Mouse (Mus musculus) cortical plate, adult 2 months (tissue): ENCODE results near the gene Gpr137. TPM values are rescaled to one million over a fixed set of nuclear protein-coding genes. Genes with fewer than 3 reads are reported as not detected.
"Not testable (repeated sequence)": the region's sequence is repeated elsewhere in the genome, so short reads cannot be mapped to it uniquely, and the experiment has no call there.

Experiments used
- H3K27ac ChIP-seq: fragments of 200-500 bp; 2 replicates; pipeline ENCODE4 v1.5.1; 2012; ENCODE audit warnings: low read length, control low read depth, inconsistent platforms; ENCODE audit not compliant: insufficient read depth
- H3K4me1 ChIP-seq: fragments of 200-500 bp; 2 replicates; pipeline ENCODE4 v1.6.1; 2011; ENCODE audit warnings: low read length; ENCODE audit not compliant: control insufficient read depth, insufficient read depth
- H3K4me3 ChIP-seq: fragments of 200-500 bp; 2 replicates; pipeline ENCODE4 v1.5.1; 2011; ENCODE audit warnings: mild to moderate bottlenecking, low read length, control low read depth; ENCODE audit not compliant: insufficient read depth
- CTCF ChIP-seq: fragments of 200-500 bp; IDR thresholded peaks from 2 replicates; pipeline ENCODE4 v1.5.1; 2011; ENCODE audit warnings: mild to moderate bottlenecking, control low read depth, low read length; ENCODE audit not compliant: insufficient read depth; ENCODE audit errors: extremely low read depth
- POLR2A ChIP-seq: fragments of 200-500 bp; IDR thresholded peaks from 2 replicates; pipeline ENCODE4 v1.6.1; 2011; ENCODE audit warnings: mild to moderate bottlenecking, low read length, control low read depth; ENCODE audit not compliant: insufficient read depth; ENCODE audit errors: extremely low read depth
- polyA plus RNA-seq: library from polyadenylated mRNA; depleted of rRNA; stranded (reverse); fragments of >200 nt; gene quantifications from 2 replicates; pipeline ENCODE4 v1.2.3, GENCODE M21; 2012; rRNA removed

Gene Gpr137
- polyA plus RNA-seq, result 117 and 121 TPM in 2 replicates

DNA sequence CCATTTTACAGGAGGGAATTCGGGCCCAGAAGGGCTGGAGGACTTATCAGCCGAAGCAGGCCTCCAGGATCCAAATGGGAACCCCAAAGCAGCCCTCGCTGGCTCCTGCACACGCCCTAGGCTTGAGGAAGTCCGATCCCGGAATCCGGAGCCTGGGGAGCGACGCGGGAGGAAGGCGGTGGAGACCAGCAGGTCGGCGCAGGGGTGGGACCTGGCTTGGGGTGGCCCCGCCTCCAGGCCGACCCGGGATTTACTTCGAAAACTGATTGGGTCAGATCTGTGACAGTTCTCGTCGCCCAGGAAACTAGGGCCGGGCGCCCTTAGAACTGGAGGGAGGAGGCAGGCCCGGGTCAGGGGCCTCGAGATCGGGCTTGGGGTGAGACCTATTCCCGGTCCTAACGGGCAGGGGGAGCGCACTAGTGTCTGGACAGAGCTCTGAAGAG lies at the start of gene Gpr137:
TSS of gene Gpr137 (minus strand) at position 232 of the 443 bp plus-strand sequence.
- Histone ChIP-seq H3K27ac (peak within 1 kb of the TSS; percentile 90), H3K4me3 (peak within 1 kb of the TSS; percentile 96), H3K4me1 (no peaks in the 10 kb centered on the region)
- TF ChIP-seq POLR2A (peak; percentile 62; the same call in 1 of the 2 replicates), CTCF (no peak)

- not testable (repeated sequence) for H3K4me1 ChIP-seq, H3K4me3 ChIP-seq, H3K27ac ChIP-seq
These were observed 48.9 kb upstream of the Gpr137 start for GRCm38 (mm10) chr19:6991166-6991565.

GRCm38 (mm10) chr19:6990712-6991111 lies 48.4 kb upstream of the Gpr137 start:
- Histone ChIP-seq H3K27ac (no peak overlapping the region), H3K4me3 (no peak overlapping the region), H3K4me1 (0 out of 2 replicates have a peak, but pooled peaks cover 2% of the 10 kb centered on the region)
- TF ChIP-seq POLR2A, result no peak
- TF ChIP-seq CTCF, result no peak

DNA sequence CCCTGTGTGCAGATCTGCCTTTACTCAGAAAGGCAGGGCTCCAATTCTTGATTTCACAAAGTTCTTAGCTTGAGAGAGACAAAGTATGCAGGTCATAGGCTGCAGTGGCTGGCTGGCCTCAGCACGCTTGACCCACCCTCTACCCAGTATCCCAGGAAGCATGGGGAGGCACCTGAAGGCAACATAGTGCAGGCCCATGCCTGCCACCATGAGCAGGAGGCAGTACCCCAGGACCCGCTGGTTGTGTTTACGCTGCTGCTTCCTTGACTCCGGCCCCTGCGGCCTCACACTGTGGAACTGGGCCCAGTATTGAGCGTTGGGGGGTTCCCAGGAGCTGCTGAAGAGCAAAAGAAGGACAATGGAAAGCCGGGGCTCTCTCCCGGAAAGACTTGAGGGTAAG lies 47.0 kb upstream of the Gpr137 start:
- Histone ChIP-seq H3K27ac (no peak overlapping the region), H3K4me1 (0 out of 2 replicates have a peak, but pooled peaks cover 2% of the 10 kb centered on the region), H3K4me3 (no peak overlapping the region)
- TF ChIP-seq CTCF, result no peak
- TF ChIP-seq POLR2A, result no peak

GRCm38 (mm10) chr19:6987904-6988285 lies 45.6 kb upstream of the Gpr137 start:
- peak overlapping the region; percentile 80 for H3K4me3 ChIP-seq
- peak overlapping the region; percentile 78 for H3K27ac ChIP-seq
- TF ChIP-seq CTCF, result no peak
- no peak for TF ChIP-seq POLR2A
- H3K4me1 ChIP-seq, result 0 out of 2 replicates have a peak, but pooled peaks cover 2% of the 10 kb centered on the region

DNA sequence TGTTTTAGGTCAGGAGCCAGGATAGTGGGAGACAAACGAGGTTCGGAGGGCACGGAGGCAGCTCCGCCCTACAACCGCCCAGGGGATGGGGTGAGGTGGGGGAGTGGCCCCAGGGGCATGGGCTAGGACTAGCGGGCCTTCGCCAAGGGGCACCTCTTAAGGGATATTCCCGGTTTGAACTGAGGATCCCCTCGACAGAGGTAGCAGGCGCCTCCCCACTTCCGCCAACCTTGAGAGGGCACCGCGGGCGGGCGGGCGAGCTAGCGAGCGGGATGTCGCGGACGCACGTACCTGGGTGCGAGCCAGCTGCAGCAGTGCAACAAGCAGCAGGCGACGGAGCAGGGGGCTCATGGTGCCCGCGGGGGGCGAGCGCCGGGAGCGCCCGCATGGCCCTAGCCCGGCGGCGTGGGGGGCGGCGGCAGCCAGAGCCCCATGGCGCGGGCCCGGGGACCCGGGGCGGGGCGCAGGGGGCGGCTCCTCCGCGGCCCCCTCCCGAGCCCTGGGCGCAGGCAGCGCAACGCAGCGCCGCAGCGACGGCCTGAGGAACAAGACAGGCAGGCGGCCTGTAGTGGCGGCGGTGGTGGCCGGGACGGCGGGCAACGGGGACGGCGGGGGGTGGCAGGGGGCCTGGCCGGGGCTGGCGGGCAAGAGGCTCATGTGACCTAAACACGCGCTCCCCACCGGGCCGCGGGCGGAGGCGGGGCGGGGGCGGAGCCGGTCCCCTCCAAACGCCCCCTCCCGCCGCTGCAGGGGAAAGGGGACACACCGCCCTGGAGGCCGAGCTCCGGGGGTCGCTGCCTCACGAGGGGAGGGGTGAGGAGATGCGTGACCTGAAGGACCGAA lies 45.0 kb upstream of the Gpr137 start, which contains the start of gene Vegfb:
TSS of gene Vegfb (minus strand) at position 591 of the 843 bp plus-strand sequence.
- Histone ChIP-seq H3K4me3 (peak within 1 kb of the TSS; percentile 80), H3K27ac (peak within 1 kb of the TSS; percentile 92), H3K4me1 (0 out of 2 replicates have a peak, but pooled peaks cover 2% of the 10 kb centered on the region)
- TF ChIP-seq POLR2A, result peak; percentile 36; the same call in 1 of the 2 replicates
- TF ChIP-seq CTCF, result no peak

GRCm38 (mm10) chr19:6985951-6986708 lies 43.9 kb upstream of the Gpr137 start:
- Histone ChIP-seq H3K4me3 (no peak overlapping the region; the same call in 1 of the 2 replicates), H3K27ac (0 out of 2 replicates have a peak overlapping the region, but pooled peaks have one; percentile 92), H3K4me1 (0 out of 2 replicates have a peak, but pooled peaks cover 2% of the 10 kb centered on the region)
- TF ChIP-seq CTCF (no peak), POLR2A (no peak)

DNA sequence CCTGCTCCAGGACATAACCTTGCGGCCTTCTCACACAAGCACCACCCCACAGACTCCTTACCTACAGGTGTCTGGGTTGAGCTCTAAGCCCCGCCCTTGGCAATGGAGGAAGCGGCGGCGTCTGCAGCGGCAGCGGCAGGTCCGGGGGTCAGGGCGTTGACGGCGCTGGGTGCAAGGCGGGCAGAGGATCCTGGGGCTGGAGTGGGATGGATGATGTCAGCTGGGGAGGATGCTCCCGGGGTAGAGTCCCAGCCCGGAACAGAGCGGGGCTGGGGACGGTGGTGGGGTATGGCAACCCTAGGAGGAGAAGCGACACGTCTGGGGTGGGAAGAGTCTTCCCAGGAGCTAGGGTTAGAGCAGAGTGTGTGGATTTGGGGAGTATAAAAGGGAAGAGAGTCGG lies 43.0 kb upstream of the Gpr137 start:
- no peak for TF ChIP-seq POLR2A
- no peak for TF ChIP-seq CTCF
- no peak overlapping the region for H3K27ac ChIP-seq
- 0 out of 2 replicates have a peak, but pooled peaks cover 2% of the 10 kb centered on the region for H3K4me1 ChIP-seq
- H3K4me3 ChIP-seq, result no peak overlapping the region

GRCm38 (mm10) chr19:6983621-6984020 lies 41.3 kb upstream of the Gpr137 start:
- no peak overlapping the region for H3K27ac ChIP-seq
- H3K4me1 ChIP-seq, result peaks cover 4% of the 10 kb centered on the region; the same call in 1 of the 2 replicates
- H3K4me3 ChIP-seq, result no peak overlapping the region
- TF ChIP-seq CTCF, result no peak
- TF ChIP-seq POLR2A, result no peak
